Mouse (Mus musculus) T-helper 1 cell (primary cell): ENCODE results near the gene Sh3gl2.

Experiments
- in situ Hi-C: fragments of 300-600 bp; cut with MboI, MseI; formaldehyde crosslinking; loops from one replicate; pipeline ENCODE4 v1.15.1; 2025; ENCODE audit warnings: high pct_unique_total_duplicates

Sh3gl2 gene

DNA sequence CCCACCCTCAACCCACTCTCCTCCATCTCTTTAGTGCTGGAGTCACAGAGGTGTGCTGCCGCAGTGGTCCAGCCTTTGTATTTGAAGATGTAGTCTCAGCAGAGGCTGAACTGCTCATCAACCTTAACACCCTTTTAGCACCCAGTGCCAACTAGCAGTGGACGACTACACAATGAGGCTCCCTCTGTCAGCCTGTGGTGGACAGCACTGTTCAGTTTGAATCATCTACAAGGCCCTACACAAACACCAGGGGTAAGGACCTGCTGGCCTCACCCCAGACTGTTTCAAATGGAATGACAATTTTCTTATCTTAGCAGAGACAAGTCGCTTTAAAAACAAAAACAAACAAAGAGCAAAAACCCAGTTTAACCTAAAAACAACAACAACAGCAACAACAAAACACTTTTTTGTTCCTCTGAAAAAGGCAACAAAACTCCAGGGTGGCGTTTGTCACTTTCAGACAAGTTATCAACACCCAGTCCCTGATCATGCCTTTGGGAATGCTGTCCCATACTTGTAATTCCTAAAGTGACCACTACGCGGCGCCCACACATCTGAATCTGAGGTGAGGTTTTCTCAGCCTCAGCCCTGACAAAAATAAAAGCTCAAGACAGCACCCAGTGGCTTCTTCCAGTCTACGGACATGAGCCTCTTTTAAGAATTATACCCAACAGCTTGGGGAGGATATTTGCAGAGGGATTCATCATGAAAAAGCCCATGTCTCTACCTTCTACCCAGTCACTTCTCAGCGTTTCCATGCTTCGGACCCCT lies 199.7 kb downstream of the Sh3gl2 start:
- in situ Hi-C loops: no loop called here

DNA sequence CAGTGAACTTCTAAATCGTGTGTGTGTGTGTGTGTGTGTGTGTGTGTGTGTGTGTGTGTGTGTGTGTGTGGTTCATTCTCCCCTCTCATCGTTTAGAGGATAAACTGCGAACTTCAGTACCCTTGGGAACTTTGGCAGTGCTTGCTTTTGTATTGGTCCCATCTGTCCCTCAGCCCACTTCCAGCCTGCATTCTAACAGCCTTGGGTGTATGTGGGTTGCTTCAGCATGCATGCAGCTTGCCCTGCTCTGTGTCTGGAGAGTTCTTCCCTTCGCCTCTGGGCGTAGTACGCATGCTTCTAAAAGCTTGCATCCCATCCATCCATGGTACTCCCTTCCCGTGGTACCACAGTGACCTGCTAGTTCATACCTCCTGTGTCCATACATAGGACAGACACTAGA lies 200.3 kb downstream of the Sh3gl2 start:
- in situ Hi-C loops: no loop called here

DNA sequence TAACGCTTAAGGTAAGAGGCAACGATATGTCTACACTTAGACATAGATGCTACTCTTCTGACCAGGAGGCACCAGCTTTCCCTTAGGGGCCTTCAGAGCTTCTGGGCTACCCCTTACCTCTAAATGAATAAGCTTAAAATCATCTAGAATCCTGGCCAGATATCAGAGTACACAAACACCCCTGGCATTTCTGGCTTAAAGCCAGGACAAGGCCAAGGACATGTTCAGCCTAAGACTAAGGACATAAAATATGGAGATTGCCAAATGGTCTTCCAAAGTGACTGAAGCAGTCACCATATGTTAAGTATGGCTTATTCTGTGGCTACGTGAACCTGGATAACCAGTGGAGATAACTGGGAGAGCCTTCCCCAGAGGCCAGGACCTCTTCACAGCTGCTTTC lies 211.5 kb downstream of the Sh3gl2 start:
- in situ Hi-C loops: no loop called here

DNA sequence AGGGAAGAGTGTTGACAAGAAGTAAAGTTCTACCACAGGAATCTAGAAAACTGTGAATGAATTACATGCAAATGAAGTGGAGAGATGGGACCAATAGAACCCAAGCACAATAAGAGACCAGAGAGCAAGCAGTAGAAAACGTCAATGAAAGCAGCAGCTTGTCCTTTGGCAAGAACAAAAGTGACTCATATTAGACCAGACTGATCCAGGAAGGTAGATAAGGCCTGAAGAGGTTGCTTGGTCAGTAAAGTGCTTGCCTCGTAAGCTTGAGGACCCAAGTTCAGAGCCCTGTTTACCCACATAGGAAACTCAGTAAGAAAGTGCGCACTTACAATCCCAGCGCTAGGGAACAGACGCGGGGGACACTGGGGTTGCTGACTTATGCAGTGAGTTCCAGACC lies 215.5 kb downstream of the Sh3gl2 start:
- in situ Hi-C loops: no loop called here

DNA sequence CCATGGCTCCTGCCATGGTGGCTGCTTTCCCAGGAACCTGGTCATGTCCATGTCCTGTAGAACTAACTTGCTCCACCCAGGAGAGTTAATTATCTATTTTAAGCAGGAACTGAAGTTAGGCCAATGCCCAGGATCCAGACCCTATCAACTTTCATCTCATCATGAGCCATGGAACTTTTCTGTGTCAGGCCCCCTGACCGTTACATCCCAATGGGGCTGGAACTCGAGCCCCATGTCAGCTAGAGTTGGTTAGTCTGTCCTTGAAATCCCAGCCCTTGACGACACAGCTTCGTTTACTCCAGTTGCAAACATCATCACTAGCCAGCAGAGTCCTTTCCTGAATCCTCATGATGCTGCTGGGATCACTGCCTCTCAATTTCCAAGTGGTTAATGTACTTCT lies 221.3 kb downstream of the Sh3gl2 start:
- in situ Hi-C loops: no loop called here

DNA sequence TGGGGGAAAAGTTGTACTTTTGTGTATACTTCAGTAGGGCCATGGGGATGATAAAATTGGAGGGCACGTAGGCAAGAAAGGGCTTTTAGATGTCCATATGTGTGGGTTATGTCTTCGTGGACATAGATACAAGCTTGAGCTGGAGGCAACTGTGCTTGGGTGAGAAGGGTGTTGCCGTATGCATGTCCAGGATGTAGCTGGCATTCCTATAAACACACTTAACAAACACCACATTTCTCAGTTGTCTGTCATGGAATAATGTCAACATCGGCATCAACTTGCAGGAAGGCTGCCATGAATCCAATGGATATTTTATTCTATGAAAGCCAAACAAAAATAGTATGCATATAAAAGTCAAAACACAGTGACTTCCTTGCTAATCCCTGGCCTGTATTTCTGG lies 227.9 kb downstream of the Sh3gl2 start:
- in situ Hi-C loops: no loop called here

DNA sequence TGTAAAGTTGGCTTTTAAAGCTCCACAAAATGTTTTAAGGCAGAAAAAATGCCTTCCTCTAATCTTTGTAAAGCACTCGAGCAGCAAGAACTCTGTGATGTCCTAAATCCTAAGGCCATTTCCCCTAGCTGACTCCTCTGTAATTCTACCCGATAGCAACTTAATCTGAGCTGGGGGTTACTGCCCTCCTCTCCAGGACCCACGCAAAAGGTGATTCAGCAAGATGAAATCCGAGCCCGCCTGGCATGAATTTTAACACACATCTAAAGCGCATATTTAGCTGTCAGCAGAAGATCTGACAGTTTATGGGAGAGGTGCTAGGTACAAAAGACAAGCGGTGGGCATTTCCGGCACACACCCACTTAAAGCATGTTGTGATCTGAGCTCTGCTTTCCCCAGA lies 229.8 kb downstream of the Sh3gl2 start:
- in situ Hi-C loops: no loop called here

DNA sequence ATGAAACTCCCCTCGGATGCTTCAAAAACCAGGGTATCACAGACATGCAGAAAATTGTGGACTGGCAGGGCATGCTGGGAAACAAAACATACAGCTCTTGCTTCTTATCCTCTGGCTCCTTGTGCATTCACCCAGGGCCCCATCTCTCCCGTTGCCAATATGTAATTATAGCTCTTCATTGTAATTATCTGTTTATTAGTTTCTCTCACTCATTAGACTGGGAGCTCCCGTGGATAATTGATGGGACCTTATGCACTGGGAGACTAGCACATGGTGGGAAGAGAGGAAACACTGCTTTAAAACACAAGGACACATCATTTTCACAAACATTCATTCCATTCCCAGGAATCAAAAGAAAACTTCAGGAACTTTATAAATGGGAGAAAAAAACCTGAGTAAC lies 233.9 kb downstream of the Sh3gl2 start:
- in situ Hi-C loops: no loop called here

DNA sequence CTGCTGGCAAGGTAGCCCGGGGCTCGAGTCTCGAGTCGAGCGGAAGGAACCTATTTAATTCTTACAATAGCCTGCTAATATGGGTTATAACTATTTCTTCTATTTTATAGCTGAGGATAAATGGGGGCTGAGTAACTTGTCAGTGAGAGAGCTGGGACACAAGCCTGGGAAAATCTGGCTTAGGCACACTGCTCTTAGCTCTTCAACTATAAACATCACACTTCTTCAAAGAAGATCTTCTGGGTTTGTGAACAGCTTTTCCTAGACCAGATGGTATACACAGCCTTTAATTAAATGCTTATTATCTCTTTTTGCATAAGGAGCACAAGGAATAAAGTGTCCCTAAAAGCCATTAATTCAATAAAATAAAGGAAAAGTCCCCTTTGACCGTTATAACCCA lies 278.7 kb downstream of the Sh3gl2 start:
- in situ Hi-C loops: no loop called here

DNA sequence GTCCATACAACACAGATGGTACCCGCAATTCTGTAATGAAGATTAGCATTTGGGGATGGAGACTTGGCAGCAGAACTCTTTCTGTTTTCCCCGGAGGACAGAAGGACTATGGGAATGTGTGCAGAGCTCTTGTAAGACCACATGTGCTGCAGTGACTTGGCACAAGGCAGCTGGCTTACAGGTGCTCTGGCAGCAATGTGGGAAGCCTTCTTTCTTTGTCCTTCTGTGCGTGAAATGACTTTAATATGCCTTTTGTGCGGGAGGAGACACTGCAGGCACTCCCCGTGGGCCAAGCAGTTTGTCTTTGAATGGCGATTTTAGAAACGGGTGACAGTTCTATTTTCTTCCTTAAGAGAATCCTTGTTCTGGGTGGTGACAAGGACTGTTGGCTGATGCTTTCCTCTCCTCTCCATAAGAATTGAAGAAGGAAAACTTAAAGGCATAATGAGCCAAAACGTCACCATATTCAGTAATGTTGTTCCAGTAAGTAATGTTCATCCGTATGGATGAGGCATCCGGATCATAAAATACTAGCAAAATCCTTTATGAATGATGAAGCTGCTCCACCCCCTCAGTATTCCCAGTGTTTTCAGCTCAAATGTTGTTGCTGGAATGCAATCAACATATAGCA lies 281.5 kb downstream of the Sh3gl2 start:
- in situ Hi-C loops: no loop called here

DNA sequence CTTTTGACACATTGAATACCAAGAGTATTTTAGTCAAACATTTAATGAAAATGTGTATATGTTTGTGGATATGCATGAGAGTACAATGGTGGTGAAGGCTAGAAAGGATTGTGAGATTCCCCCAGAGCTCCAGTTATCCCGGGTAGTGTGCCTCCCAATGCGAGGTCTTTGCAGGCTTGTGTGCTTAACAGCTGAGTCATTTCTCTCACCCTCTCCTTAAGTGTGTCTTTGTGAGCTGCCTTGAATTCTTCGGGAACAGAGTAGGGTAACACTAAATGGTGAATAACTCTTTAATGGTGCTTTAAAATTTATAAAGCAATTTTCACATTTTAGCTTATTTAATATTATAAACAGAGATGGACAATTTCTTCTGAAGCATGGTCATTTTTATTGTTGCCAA lies 300.8 kb downstream of the Sh3gl2 start:
- in situ Hi-C loops: no loop called here

DNA sequence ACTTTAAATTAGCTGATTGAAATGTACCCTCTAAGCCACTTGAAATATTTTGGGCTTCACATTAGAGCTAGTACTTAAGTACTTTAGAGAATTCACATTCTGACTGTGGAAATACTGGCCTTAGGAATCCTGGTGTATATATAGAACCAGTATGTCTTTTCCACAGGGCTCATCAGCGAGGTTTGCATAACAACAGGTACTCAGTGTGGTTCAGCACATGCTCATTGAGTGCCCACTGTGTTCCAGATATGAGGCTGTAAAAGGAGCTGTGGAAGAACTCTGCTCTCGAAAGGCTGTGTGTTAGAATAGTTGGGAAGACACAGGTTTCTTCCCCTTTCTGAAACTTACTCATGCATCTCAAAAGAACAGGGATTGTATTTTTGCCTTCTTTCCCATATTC lies 302.1 kb downstream of the Sh3gl2 start:
- in situ Hi-C loops: no loop called here

DNA sequence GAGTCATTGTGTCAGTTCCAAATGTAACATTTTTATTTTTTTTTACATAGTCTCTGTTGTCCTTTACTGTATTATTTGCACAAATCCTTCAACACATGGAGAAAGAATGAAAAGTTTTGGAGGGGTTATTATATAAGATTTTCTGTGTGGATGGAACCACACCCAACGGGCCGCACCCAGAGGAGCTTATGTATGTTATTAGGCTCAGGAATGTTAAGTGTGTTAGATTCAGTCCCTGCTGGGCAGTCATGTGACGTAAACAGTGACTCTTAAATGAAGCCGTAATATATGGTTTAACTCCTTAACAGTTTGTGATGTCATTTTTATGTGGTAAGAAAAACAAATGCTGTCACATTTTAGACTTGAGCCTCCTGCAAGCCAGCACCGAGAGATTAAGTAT lies 302.6 kb downstream of the Sh3gl2 start:
- in situ Hi-C loops: no loop called here

DNA sequence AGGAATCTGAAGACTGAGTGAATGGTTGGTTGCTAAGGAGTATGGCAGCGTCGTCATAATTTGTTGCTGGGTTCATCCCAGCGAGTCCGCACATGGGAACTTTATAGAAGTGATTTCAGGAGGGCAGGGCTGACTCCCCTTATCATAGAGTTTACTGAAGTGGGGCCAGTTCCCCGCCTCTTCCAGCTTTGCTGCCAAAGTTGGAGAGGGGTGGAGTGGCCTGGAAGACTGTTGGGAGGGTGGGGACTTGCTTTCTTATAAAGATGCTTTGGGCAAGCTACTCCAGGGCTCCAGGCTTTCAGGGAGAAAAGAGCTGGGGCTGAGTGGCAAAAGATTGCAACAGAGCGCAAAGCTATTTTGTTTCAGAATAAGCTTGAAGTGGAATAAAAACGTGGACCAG lies 308.4 kb downstream of the Sh3gl2 start:
- in situ Hi-C loops: no loop called here

DNA sequence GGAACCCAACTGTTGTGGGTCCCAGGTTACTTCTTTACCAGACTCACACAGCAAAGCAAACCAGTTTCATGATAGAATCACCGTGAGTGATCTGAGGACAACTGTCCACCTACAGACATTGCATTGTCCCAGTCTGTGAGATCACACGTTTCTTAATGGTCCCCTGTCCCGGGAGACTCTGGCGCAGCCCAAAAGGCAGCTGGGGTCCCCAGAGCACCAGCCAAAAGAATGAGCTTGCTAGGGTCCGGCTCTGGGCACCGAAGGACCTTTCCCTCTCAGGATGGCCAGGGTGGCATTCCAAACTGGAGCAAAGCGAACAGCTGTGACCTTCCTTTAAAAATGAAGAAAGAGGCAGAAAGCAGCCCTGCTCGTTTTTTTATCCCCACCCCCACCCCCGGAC lies 308.9 kb downstream of the Sh3gl2 start, which contains the start of gene Adamtsl1:
Adamtsl1 (plus strand) TSS at position 381 of the 400 bp plus-strand sequence.
- in situ Hi-C loops: no loop called here

DNA sequence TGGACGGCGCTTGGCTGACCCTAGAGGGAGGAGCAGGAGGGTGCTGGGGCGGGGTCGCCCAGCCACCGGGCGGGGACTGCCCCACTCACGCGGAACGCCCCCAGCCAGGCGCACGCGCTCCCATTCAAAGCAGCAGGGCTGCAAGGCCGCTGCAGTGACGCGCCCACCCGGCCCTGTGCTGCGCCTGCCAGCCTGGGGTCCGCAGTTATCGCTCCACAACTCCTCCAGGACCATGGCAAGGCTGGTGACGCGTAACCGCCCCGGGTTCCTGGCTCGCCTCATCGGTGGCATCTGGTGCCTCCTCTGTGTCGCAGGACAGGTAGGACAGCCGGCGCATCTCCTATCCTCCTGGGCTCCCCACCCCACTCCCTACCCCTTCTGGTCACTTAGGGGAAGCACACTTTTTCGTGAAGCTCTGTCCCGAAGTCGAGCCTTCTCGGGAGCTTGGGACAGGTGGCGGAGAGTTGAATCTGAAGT lies 309.3 kb downstream of the Sh3gl2 start:
- in situ Hi-C loops: no loop called here

DNA sequence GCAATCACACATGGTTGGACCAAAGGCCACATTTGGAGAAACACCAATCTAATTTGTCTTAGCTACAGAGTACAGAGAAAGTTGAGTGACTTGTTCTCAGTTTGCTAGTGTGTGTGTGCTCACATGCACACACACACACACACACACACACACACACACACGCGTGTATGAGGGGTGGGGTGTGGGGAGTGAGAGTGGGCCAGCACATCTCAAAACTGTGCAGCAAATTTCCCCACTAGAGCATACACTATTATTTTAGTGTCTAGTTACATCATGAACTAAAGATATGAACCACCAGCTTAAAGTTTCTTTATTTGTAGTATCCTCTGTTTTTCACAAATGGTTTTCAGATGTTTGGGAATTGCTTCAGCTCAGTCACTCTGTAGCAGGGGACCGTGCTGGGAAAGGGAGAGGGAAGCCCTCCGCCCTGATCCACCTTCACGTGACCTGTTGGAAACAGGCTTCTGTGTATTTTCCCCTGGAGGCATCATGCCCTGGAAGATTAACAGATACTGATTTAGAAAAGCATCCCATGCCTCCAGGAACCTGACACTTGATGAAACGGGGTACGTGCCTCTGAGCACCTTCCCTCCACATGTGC lies 322.1 kb downstream of the Sh3gl2 start:
- in situ Hi-C loops: no loop called here

DNA sequence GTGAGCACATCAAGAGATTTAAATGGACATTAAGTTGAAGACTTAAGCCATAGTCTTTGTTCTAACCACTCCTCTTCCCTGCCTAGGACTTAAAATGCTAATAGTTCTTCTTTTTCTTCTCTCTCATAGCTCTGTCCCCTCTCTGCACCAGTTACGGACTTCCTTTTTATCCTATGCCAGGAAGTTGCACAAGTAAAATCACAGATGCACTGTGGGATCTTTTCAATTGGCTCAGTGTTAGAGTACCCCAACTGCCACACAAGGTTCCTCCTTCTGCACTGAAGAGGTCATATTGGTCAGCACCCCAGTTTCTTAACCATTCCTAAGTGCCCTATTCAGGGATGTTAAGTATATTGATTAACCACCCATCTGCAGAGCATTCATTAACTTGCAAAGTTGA lies 324.9 kb downstream of the Sh3gl2 start:
- in situ Hi-C loops: no loop called here

DNA sequence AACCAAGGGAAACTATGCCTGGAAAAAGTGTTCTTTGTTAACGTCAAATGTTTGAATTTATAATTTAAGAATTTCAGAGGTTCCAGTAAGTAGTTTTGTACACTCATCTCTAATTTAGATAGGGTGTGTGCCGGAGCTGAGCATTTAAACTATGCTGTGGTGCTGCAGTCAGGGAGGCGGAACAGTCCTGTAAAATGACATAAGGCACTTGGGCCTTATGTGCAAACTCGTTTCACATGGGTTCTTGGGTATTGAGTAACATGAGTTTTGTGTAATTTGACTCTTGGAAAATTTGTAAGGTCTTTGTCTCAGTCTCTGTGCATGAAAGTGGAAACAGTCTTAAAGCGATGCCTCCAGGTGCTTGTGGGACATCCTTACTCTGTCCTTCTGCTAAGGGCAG lies 334.8 kb downstream of the Sh3gl2 start:
- in situ Hi-C loops: no loop called here

DNA sequence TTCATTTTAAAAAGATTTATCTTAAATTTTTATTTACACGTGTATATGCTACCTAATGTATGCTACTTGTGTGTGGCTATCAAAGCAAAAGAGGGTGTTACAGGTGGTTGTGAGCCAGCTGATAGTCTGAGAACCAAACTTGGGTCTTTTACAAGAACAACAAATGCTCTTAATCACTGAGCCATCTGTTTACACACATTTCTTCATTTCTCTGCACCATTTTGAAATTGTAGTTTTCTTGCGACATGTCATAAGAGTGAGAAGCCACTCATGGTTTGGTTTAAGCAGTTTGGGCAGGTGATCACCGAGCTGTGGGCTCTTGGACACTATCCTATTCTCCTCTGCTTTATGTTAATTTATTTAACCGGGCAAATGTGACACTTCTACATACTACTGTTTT lies 338.3 kb downstream of the Sh3gl2 start:
- in situ Hi-C loops: no loop called here

DNA sequence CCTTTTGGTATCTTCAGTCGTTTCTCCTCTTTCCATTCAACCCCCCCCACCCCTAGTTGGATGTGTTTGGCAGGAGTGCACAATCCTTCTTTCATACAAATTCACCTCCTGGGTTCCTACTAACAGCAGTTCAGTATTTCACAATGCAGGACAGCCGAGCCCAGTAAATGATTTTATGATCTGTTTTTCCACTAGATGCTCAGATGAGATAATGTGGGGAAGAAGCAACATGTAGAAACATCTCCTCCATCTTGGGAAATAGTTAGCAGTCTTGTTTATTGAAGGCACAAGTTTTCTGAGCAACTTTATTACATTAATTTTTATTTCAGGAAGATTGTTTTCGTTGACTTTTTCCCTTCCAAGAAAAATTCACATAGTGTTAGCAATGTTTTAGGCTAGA lies 349.8 kb downstream of the Sh3gl2 start:
- in situ Hi-C loops: no loop called here

DNA sequence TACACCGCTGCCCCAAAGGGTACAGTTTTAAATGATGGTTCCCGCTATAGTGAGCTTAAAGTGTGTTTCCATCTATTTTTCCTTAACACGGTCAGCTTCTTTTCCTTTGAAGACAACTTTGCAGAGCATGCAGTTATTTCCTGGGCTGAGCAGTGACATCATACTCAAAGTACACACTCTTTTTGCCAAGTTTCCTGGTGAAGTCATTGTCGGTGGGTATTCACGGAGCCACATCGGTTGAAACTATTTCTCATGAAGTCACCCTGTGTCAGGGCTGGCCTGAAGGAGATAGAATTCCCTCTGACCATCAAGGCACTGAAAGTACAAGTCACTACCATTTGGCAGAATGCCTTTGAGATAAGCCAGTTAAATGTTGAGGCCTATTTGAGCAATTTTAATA lies 354.8 kb downstream of the Sh3gl2 start:
- in situ Hi-C loops: no loop called here

DNA sequence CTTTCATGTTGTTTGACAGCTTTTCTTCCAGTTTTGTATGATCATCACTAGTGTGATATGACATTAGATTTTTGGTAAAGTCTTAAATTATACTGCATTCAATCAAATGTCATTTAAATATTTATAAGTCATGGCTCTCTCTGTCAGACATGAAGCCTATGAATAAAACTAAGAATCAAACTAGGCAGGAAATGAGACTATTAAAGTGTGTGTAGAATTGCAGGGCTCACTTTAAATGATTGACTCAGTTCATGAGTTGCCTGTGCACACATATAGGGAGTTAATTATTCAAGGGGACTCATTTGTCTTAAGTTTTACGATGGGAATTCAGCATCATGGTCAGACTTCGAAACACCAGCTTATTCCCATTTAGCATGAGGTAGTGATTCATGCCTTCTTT lies 380.5 kb downstream of the Sh3gl2 start:
- in situ Hi-C loops: no loop called here
